Mouse (Mus musculus): ENCODE measurements around the gene Ywhae.

DNA sequence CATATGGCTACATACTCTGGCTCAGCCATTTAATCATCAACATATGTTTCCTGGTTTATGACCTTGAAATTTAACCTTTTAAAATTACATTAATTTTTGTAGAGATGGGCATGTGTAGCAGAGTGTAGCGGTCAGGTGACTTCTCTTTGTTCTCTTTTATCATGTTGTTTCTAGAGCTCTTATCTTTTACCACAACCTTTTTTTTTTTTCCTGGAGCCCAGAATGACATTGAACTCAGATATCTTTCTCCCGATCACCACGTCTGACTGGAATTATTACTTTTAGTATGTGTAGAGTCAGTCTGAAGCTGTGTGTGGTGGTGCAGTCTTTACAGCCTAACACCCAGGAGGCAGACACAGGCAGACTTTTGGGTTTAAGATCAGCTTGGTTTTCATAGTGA is 8.9 kb downstream of the Ywhae start:
- TF ChIP-seq ZC3H11A (IDR thresholded peaks at IDR 0.05; ENCODE audit: borderline replicate concordance, low read depth, low read length) = no peak
- TF ChIP-seq MAFK (IDR thresholded peaks at IDR 0.05; ENCODE audit: insufficient read depth, low read depth, low read length) = no peak
- TF ChIP-seq HCFC1 (IDR thresholded peaks at IDR 0.05; ENCODE audit: borderline replicate concordance, insufficient read depth, low read length) = no peak

Measured in ES-E14 (cell line).